Mouse (Mus musculus): ENCODE measurements around the gene Rpl9-ps6. TPM values are rescaled to one million over a fixed set of nuclear protein-coding genes. Genes with fewer than 3 reads are reported as not detected.

The Rpl9-ps6 gene
- polyA plus RNA-seq, 1 experiment from 2014 or later, result 97.9 TPM

- WGBS, result 95% methylated on average over 10 of the region's 10 CpGs
- H3K27me3 ChIP-seq (ENCODE audit: control insufficient read depth, insufficient read depth, low read length), result no peaks in the 10 kb centered on the region
- no peak overlapping the region for H3K27ac ChIP-seq (ENCODE audit: low read depth, low read length)
- H3K4me1 ChIP-seq (ENCODE audit: control insufficient read depth, insufficient read depth, low read length), result no peaks in the 10 kb centered on the region
- DNase-seq (ENCODE audit: low spot score), result no peak
- H3K36me3 ChIP-seq (ENCODE audit: control insufficient read depth, insufficient read depth, low read length), result no peaks in the 10 kb centered on the region
- H3K4me3 ChIP-seq (ENCODE audit: low read depth, low read length), result no peak overlapping the region
- no peaks in the 10 kb centered on the region; the same call in 1 of the 2 replicates for H3K9me3 ChIP-seq (ENCODE audit: control insufficient read depth, low read length)
- no peak overlapping the region for H3K4me2 ChIP-seq (ENCODE audit: low read depth)
- ATAC-seq (ENCODE audit: insufficient read depth, low FRiP score, low TSS enrichment), result no peak
- no peak overlapping the region for H3K9ac ChIP-seq (ENCODE audit: low read length)
Observed at GRCm38 (mm10) chr19:32448931-32449330, 17.4 kb downstream of the Rpl9-ps6 start.

- no peaks in the 10 kb centered on the region for H3K36me3 ChIP-seq (ENCODE audit: control insufficient read depth, insufficient read depth, low read length)
- 98% methylated on average over 9 of the region's 11 CpGs for WGBS
- DNase-seq (ENCODE audit: low spot score) (no peak), ATAC-seq (ENCODE audit: insufficient read depth, low FRiP score, low TSS enrichment) (no peak)
- H3K4me3 ChIP-seq (ENCODE audit: low read depth, low read length), result no peak overlapping the region
- no peak overlapping the region for H3K27ac ChIP-seq (ENCODE audit: low read depth, low read length)
- no peak overlapping the region for H3K4me2 ChIP-seq (ENCODE audit: low read depth)
- no peaks in the 10 kb centered on the region for H3K9me3 ChIP-seq (ENCODE audit: control insufficient read depth, low read length)
- H3K27me3 ChIP-seq (ENCODE audit: control insufficient read depth, insufficient read depth, low read length), result no peaks in the 10 kb centered on the region
- no peak overlapping the region for H3K9ac ChIP-seq (ENCODE audit: low read length)
- H3K4me1 ChIP-seq (ENCODE audit: control insufficient read depth, insufficient read depth, low read length), result no peaks in the 10 kb centered on the region
Observed at GRCm38 (mm10) chr19:32441568-32441967, 24.8 kb downstream of the Rpl9-ps6 start.

- 87% methylated on average over 2 of the region's 2 CpGs for WGBS
Observed at GRCm38 (mm10) chr19:32439356-32439755, 27.0 kb downstream of the Rpl9-ps6 start.

GRCm38 (mm10) chr19:32425856-32426255 lies 40.5 kb downstream of the Rpl9-ps6 start:
- H3K36me3 ChIP-seq (ENCODE audit: control insufficient read depth, insufficient read depth, low read length), result no peaks in the 10 kb centered on the region
- H3K4me2 ChIP-seq (ENCODE audit: low read depth), result no peak overlapping the region
- WGBS, result 90% methylated on average over 3 of the region's 3 CpGs
- no peaks in the 10 kb centered on the region for H3K27me3 ChIP-seq (ENCODE audit: control insufficient read depth, insufficient read depth, low read length)
- H3K27ac ChIP-seq (ENCODE audit: low read depth, low read length), result no peak overlapping the region
- no peak overlapping the region for H3K4me3 ChIP-seq (ENCODE audit: low read depth, low read length)
- no peak for DNase-seq (ENCODE audit: low spot score)
- no peaks in the 10 kb centered on the region for H3K4me1 ChIP-seq (ENCODE audit: control insufficient read depth, insufficient read depth, low read length)
- ATAC-seq (ENCODE audit: insufficient read depth, low FRiP score, low TSS enrichment), result no peak
- no peak overlapping the region for H3K9ac ChIP-seq (ENCODE audit: low read length)
- H3K9me3 ChIP-seq (ENCODE audit: control insufficient read depth, low read length), result no peaks in the 10 kb centered on the region

More at GRCm38 (mm10) chr19:32439356-32439755, 27.0 kb downstream of the Rpl9-ps6 start:
- H3K9me3 ChIP-seq (ENCODE audit: control insufficient read depth, low read length), result no peaks in the 10 kb centered on the region
- no peak for DNase-seq (ENCODE audit: low spot score)
- H3K36me3 ChIP-seq (ENCODE audit: control insufficient read depth, insufficient read depth, low read length), result no peaks in the 10 kb centered on the region
- H3K4me1 ChIP-seq (ENCODE audit: control insufficient read depth, insufficient read depth, low read length), result no peaks in the 10 kb centered on the region
- H3K4me2 ChIP-seq (ENCODE audit: low read depth), result no peak overlapping the region
- no peak overlapping the region for H3K4me3 ChIP-seq (ENCODE audit: low read depth, low read length)
- H3K27ac ChIP-seq (ENCODE audit: low read depth, low read length), result no peak overlapping the region
- H3K9ac ChIP-seq (ENCODE audit: low read length), result no peak overlapping the region
- H3K27me3 ChIP-seq (ENCODE audit: control insufficient read depth, insufficient read depth, low read length), result no peaks in the 10 kb centered on the region
- no peak for ATAC-seq (ENCODE audit: insufficient read depth, low FRiP score, low TSS enrichment)

GRCm38 (mm10) chr19:32424706-32425105 lies 41.7 kb downstream of the Rpl9-ps6 start:
- H3K36me3 ChIP-seq (ENCODE audit: control insufficient read depth, insufficient read depth, low read length), result no peaks in the 10 kb centered on the region
- no peak for DNase-seq (ENCODE audit: low spot score)
- H3K27me3 ChIP-seq (ENCODE audit: control insufficient read depth, insufficient read depth, low read length), result no peaks in the 10 kb centered on the region
- no peak overlapping the region for H3K9ac ChIP-seq (ENCODE audit: low read length)
- H3K4me2 ChIP-seq (ENCODE audit: low read depth), result no peak overlapping the region
- no peak overlapping the region for H3K27ac ChIP-seq (ENCODE audit: low read depth, low read length)
- WGBS, result 88% methylated on average over 3 of the region's 3 CpGs
- no peaks in the 10 kb centered on the region for H3K9me3 ChIP-seq (ENCODE audit: control insufficient read depth, low read length)
- no peak overlapping the region for H3K4me3 ChIP-seq (ENCODE audit: low read depth, low read length)
- no peaks in the 10 kb centered on the region for H3K4me1 ChIP-seq (ENCODE audit: control insufficient read depth, insufficient read depth, low read length)
- ATAC-seq (ENCODE audit: insufficient read depth, low FRiP score, low TSS enrichment), result no peak

GRCm38 (mm10) chr19:32419069-32419468 lies 47.3 kb downstream of the Rpl9-ps6 start:
- H3K9ac ChIP-seq (ENCODE audit: low read length), result no peak overlapping the region
- H3K9me3 ChIP-seq (ENCODE audit: control insufficient read depth, low read length), result no peaks in the 10 kb centered on the region
- H3K27ac ChIP-seq (ENCODE audit: low read depth, low read length), result no peak overlapping the region
- H3K4me3 ChIP-seq (ENCODE audit: low read depth, low read length), result no peak overlapping the region
- DNase-seq (ENCODE audit: low spot score), result no peak
- H3K4me1 ChIP-seq (ENCODE audit: control insufficient read depth, insufficient read depth, low read length), result no peaks in the 10 kb centered on the region
- no peaks in the 10 kb centered on the region for H3K36me3 ChIP-seq (ENCODE audit: control insufficient read depth, insufficient read depth, low read length)
- ATAC-seq (ENCODE audit: insufficient read depth, low FRiP score, low TSS enrichment), result no peak
- 81% methylated on average over 3 of the region's 3 CpGs for WGBS
- H3K4me2 ChIP-seq (ENCODE audit: low read depth), result no peak overlapping the region
- no peaks in the 10 kb centered on the region for H3K27me3 ChIP-seq (ENCODE audit: control insufficient read depth, insufficient read depth, low read length)

- Histone ChIP-seq H3K4me2 (ENCODE audit: low read depth) (no peak overlapping the region), H3K4me3 (ENCODE audit: low read depth, low read length) (no peak overlapping the region), H3K36me3 (ENCODE audit: control insufficient read depth, insufficient read depth, low read length) (no peaks in the 10 kb centered on the region), H3K9ac (ENCODE audit: low read length) (no peak overlapping the region), H3K9me3 (ENCODE audit: control insufficient read depth, low read length) (no peaks in the 10 kb centered on the region), H3K4me1 (ENCODE audit: control insufficient read depth, insufficient read depth, low read length) (no peaks in the 10 kb centered on the region), H3K27me3 (ENCODE audit: control insufficient read depth, insufficient read depth, low read length) (no peaks in the 10 kb centered on the region), H3K27ac (ENCODE audit: low read depth, low read length) (no peak overlapping the region)
- 88% methylated on average over 7 of the region's 7 CpGs for WGBS
- ATAC-seq (ENCODE audit: insufficient read depth, low FRiP score, low TSS enrichment) (no peak), DNase-seq (ENCODE audit: low spot score) (no peak)
Observed at GRCm38 (mm10) chr19:32416692-32417317, 49.6 kb downstream of the Rpl9-ps6 start.

Other genes starting within 250 kb of the Rpl9-ps6 start
- 11.0 and 14.1 TPM in 2 replicates for gene Sgms1, start 76.9 kb downstream of the Rpl9-ps6 start, polyA plus RNA-seq (2014; fragmentation: Nextera tagmentation; extraction: Ambion mirVana)
- gene Minpp1, start 19.2 kb upstream of the Rpl9-ps6 start, polyA plus RNA-seq (2014; fragmentation: Nextera tagmentation; extraction: Ambion mirVana), result 67.2 and 71.1 TPM in 2 replicates
- 1.6 and 1.9 TPM in 2 replicates for gene Papss2, start 129.2 kb upstream of the Rpl9-ps6 start, polyA plus RNA-seq (2014; fragmentation: Nextera tagmentation; extraction: Ambion mirVana)

All from neural tube, embryonic 11.5 days (tissue).